19 mouse cellular contexts compared by ENCODE assay signal in genomic region chr7:44628402-44629034, GRCm38 (mm10). TPM values are rescaled to one million over a fixed set of nuclear protein-coding genes. Genes with fewer than 3 reads are reported as not detected.
"Had no signal": no experiment of that assay in that cellular context is flagged by ENCODE, and none has a peak within 500 bp of the region (broad histone marks: within the 10 kb centered on the region; RNA-seq: fewer than 3 reads in every experiment).

No protein-coding gene starts in this region.

- H3K9me3 ChIP-seq: limb, embryonic 12.5 days; limb, embryonic 15.5 days; liver, embryonic 12.5 days; liver, embryonic 15.5 days; lung, embryonic 15.5 days; midbrain, embryonic 10.5 days; midbrain, embryonic 13.5 days; neural tube, embryonic 13.5 days had no signal

- H3K9ac ChIP-seq: limb, embryonic 12.5 days; limb, embryonic 15.5 days; liver, embryonic 12.5 days; liver, embryonic 15.5 days; lung, embryonic 15.5 days; midbrain, embryonic 13.5 days; neural tube, embryonic 13.5 days had no signal

- H3K4me1 ChIP-seq: limb, embryonic 12.5 days; limb, embryonic 15.5 days; liver, embryonic 12.5 days; liver, embryonic 15.5 days; lung, embryonic 15.5 days had no signal

- H3K36me3 ChIP-seq: limb, embryonic 12.5 days; limb, embryonic 15.5 days; liver, embryonic 12.5 days; liver, embryonic 15.5 days; lung, embryonic 15.5 days; midbrain, embryonic 10.5 days; midbrain, embryonic 13.5 days; neural tube, embryonic 13.5 days had no signal

- ATAC-seq: liver, embryonic 12.5 days; midbrain, embryonic 13.5 days; midbrain, embryonic 16.5 days had no signal

- H3K4me2 ChIP-seq: limb, embryonic 12.5 days; limb, embryonic 15.5 days; liver, embryonic 12.5 days; liver, embryonic 15.5 days; lung, embryonic 15.5 days; midbrain, embryonic 13.5 days; neural tube, embryonic 13.5 days had no signal

- H3K27ac ChIP-seq: limb, embryonic 12.5 days; limb, embryonic 15.5 days; liver, embryonic 12.5 days; liver, embryonic 15.5 days; lung, embryonic 15.5 days; midbrain, embryonic 10.5 days; midbrain, embryonic 13.5 days; neural tube, embryonic 13.5 days had no signal

- DNase-seq: kidney, adult 9 months; kidney, postnatal 14 days; kidney, postnatal 4 days; lung, adult 18-20 months; lung, postnatal 10 days; lung, postnatal 36 days; thymus, adult 18-20 months; thymus, postnatal 36 days had no signal

- H3K4me3 ChIP-seq: limb, embryonic 12.5 days; limb, embryonic 15.5 days; liver, embryonic 12.5 days; liver, embryonic 15.5 days; lung, embryonic 15.5 days; megakaryocyte, embryonic 14.5 days; midbrain, embryonic 10.5 days; midbrain, embryonic 13.5 days; myocyte; neural tube, embryonic 13.5 days had no signal

RNA-seq across cellular contexts. Expression of gene Napsa, which starts 56.3 kb away (rescaled TPM):
- polyA plus RNA-seq: myocyte had no signal
